Mouse (Mus musculus): ENCODE measurements around the gene Olfr1471.
"Not testable (repeated sequence)": the region's sequence is repeated elsewhere in the genome, so short reads cannot be mapped to it uniquely, and the experiment has no call there.

The Olfr1471 gene

DNA sequence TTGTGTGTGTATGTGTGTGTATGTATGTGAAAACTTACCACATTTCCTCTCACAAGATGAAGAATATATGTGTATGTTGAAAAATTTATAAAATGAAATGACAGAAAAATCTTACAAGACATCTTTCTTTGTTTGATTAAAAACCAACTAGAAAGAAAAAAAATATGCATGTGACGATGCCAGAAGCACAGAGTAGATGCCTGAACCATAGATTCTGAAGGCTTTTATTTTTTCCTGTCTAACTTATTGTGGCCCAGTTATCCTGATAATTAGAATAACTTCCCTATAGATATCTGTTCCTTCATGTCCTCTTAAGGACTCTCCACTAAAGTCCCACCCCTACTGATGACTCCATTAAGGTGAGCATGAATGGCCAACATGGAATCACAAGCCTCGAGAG, at the start of gene Olfr1471:
Gene Olfr1471, plus strand, starts transcription at position 301 of the 400 bp plus-strand sequence.
- not testable (repeated sequence) for DNase-seq (ENCODE audit: low read depth, low spot score)

DNA sequence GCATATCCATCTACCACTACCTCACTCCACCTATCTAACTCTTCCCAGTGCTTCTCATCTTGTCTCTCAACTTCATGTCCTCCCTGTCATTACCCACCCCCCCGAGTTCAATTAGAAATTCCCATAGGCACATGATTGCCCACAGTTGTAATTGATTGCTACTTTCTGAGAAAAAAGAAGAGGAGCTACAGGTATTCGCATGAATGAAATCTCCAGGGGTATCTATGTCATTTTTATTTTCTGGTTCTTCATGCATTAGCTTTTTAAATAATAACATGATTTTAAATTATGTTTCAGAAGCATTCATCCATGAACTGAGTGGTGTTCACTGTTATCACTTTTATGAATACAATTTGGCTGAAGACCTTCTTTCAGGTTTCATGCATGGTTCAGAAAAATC, 35.7 kb upstream of the Olfr1471 start, which contains the start of gene Olfr1469:
Gene Olfr1469, plus strand, starts transcription at position 301 of the 400 bp plus-strand sequence.
- DNase-seq (ENCODE audit: low read depth, low spot score): no peak

DNA sequence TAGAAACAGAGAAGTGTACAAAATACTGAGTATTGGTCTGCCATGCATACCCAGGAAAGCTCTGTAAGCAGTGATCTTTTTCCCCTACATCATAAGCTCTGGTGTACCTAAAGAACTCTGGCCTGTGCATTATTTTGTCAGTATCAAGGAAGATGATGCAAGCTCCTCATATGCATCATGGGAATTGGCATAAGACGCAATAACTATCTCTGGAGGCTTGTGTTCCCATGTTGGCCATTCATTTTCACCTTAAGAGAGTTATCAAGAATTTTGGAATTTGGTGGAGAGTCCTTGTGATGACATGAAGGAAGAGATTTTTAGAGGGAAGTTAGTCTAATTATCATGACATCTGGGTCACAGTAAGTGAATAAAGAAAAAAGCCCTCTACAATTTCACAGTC, 12.8 kb downstream of the Olfr1471 start, which contains the start of gene Olfr1472:
Gene Olfr1472, minus strand, starts transcription at position 101 of the 400 bp plus-strand sequence.
- no peak for DNase-seq (ENCODE audit: low read depth, low spot score)

DNA sequence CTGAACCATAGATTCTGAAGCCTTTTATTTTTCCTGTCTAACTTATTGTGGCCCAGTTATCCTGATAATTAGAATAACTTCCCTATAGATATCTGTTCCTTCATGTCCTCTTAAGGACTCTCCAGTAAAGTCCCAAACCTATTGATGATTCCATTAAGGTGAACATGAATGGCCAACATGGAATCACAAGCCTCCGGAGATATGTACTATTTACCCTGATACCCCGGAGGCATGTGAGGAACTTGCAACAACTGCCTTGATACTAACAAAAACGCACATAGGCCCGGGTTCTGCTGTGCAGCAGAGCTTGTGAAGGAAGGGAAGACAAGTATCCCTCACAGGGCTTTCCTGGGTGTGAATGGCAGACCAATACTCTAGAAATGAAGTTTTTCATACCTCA, 26.1 kb downstream of the Olfr1471 start, which contains the start of gene Olfr1474:
Gene Olfr1474, plus strand, starts transcription at position 301 of the 400 bp plus-strand sequence.
- DNase-seq (ENCODE audit: low read depth, low spot score): not testable (repeated sequence)

DNA sequence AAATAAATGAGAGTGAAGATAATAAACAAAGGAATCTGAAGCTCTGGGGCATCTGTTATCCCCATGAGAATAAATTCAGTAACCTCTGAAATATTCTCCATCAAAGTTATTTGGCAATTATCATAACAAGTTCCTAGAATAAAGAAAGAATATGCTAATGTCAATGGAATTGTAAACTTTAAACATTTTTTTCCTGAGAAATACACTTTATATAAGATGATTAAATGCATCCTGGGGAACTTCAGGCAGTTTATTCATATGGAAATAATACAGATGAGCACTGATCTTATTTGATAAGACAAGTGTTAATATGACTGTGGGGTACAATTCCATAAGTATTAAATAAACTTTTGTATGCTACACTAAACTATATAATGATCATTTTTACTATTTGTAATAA, 36.9 kb downstream of the Olfr1471 start, which contains the start of gene Olfr1475:
Gene Olfr1475, minus strand, starts transcription at position 101 of the 400 bp plus-strand sequence.
- DNase-seq (ENCODE audit: low read depth, low spot score): no peak

DNA sequence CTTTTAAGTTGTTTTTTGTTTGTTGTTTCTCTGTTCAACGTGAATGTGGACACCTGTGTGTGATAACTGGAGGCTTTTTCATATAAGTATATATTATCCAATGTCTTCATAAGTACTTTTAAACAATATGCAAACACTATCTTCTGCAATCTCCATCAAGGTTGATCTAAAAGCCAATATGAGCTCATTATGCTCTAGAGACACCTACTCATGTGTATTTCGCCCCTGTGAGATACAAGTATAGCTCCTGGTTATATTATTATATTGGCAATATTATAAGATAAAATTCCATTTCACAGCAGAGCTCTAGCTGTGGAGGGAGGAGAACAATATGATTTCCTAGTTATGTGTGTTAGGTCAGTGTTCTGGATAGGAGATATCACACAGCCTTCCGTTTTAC, 57.0 kb downstream of the Olfr1471 start, which contains the start of gene Olfr1477:
Gene Olfr1477, plus strand, starts transcription at position 301 of the 400 bp plus-strand sequence.
- no peak for DNase-seq (ENCODE audit: low read depth, low spot score)

Measured in forelimb bud, embryonic 11.5 days (tissue).